Mouse (Mus musculus) G1E (cell line): ENCODE measurements at regions not wholly inside any gene's neighbourhood (a gene's known extent, or its start where the extent isn't known, plus 50 kb on each side); places are given as distances from the start of the nearest gene placed in this dataset.

Experiments used
- ATAC-seq: 2 replicates; pipeline ENCODE4 v1.8.0; 2016; ENCODE audit warnings: mild to moderate bottlenecking; ENCODE audit not compliant: insufficient number of reproducible peaks, poor library complexity, low FRiP score, severe bottlenecking; ENCODE audit errors: extremely low read depth
- DNase-seq: peaks from one replicate; pipeline ENCODE4 v3.0.0; 2012; ENCODE audit warnings: low spot score
- H3K27me3 ChIP-seq: 2 replicates; pipeline ENCODE4 v1.6.1; 2012; ENCODE audit warnings: mild to moderate bottlenecking, low read length, inconsistent platforms; ENCODE audit not compliant: insufficient read depth
- H3K36me3 ChIP-seq: replicated peaks from 2 replicates; pipeline ENCODE3; 2012; ENCODE audit warnings: mild to moderate bottlenecking, inconsistent platforms
- H3K4me1 ChIP-seq: 2 replicates; pipeline ENCODE4 v1.6.1; 2012; ENCODE audit warnings: low read depth, low read length, inconsistent platforms, mixed read lengths; ENCODE audit not compliant: insufficient read depth
- H3K4me3 ChIP-seq: 2 replicates; pipeline ENCODE4 v1.5.1; 2012; ENCODE audit warnings: low read depth, mild to moderate bottlenecking, inconsistent platforms, low read length, moderate library complexity, mixed read lengths
- H3K9me3 ChIP-seq: replicated peaks from 2 replicates; pipeline ENCODE4 v1.6.1; 2012; ENCODE audit warnings: inconsistent platforms
- CTCF ChIP-seq: IDR thresholded peaks from 2 replicates; pipeline ENCODE4 v1.5.1; 2012; ENCODE audit warnings: low read depth, low read length, inconsistent platforms, mixed read lengths
- GATA1 ChIP-seq: IDR thresholded peaks from 2 replicates; pipeline ENCODE4 v1.6.1; 2012; ENCODE audit warnings: borderline replicate concordance, low read length, inconsistent platforms, mixed read lengths
- GATA2 ChIP-seq: IDR thresholded peaks from 2 replicates; pipeline ENCODE4 v1.6.1; 2012; ENCODE audit warnings: low read depth, low read length, inconsistent platforms, borderline replicate concordance
- POLR2AphosphoS5 ChIP-seq: IDR thresholded peaks from 2 replicates; pipeline ENCODE4 v1.6.1; 2012; ENCODE audit warnings: low read depth, low read length, inconsistent platforms; ENCODE audit not compliant: insufficient replicate concordance
- TAL1 ChIP-seq: conservative IDR thresholded peaks from 2 replicates; pipeline ENCODE4 v1.6.1; 2012; ENCODE audit warnings: low read depth, low read length, inconsistent platforms, mixed read lengths

DNA sequence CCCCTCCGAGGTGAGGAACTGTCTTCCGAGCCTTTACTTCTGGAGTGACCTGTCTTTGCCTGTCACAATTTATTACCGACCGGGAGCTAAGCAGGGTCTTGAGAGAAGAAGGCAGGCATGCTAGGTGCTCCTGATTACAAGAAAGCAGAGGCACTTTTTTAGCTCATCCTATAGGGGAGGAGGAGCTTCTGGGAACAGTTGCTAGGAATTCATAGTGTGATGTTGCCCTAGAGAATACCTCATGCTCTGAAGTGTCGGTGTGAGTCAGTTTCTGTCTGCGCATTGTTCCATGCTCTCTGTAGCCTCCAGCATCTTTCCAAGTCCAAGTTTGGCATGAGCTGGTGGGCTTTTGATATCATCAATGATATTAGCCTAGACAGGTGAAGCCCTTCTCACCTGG, 178.0 kb upstream of the Ado start:
- no peak for DNase-seq
- no peaks in the 10 kb centered on the region for H3K4me1 ChIP-seq
- no peak overlapping the region for H3K4me3 ChIP-seq
- ATAC-seq, result no peak
- no peaks in the 10 kb centered on the region for H3K36me3 ChIP-seq
- H3K27me3 ChIP-seq, result no peaks in the 10 kb centered on the region
- H3K9me3 ChIP-seq, result peaks cover 25% of the 10 kb centered on the region
- TF ChIP-seq TAL1, result no peak

DNA sequence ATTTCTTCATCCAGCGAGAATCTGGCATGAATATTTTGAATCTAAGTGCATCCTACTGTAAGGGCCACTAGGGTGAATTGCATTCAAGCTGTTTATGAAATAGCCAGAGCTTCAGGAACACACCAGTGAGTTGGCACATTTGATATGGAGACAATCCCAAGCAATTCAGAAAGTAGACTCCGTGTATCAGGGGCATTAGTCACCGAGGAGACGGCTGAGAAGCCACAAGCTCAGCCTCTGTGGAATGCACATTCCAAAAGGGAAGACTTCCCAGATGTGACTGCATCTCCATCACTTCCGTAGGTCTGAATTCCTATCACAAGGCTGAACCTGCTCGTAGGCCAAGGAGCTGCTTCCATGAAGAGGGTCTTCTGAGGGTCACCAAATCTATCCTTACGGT, 177.6 kb upstream of the Ado start:
- no peak overlapping the region for H3K4me3 ChIP-seq
- no peak for ATAC-seq
- no peaks in the 10 kb centered on the region for H3K36me3 ChIP-seq
- DNase-seq, result no peak
- peaks cover 25% of the 10 kb centered on the region for H3K9me3 ChIP-seq
- TF ChIP-seq POLR2AphosphoS5 (no peak), GATA2 (no peak), CTCF (no peak)
- H3K4me1 ChIP-seq, result no peaks in the 10 kb centered on the region
- H3K27me3 ChIP-seq, result no peaks in the 10 kb centered on the region

DNA sequence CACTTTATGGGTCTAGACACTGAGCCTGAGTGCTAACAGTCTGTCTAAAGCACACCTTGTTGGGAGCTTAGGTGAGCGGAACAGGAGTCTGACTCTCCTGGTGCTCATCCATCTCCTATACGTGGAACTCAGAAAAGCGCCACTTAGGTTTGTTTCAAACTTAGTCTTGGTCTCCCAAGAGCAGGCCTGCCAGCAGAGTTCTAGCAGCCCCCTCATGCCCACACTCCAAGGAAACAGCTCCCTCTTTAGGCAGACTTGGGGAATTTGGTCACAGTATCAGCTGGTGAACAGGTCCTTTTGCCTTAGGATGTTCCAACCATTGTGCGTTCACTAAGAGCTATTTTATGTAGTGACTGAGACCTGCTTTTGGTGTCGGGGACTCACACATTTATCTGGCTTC, 173.0 kb upstream of the Ado start:
- ATAC-seq (no peak), DNase-seq (no peak)
- Histone ChIP-seq H3K4me3 (no peak overlapping the region), H3K9me3 (peaks cover 24% of the 10 kb centered on the region), H3K4me1 (no peaks in the 10 kb centered on the region), H3K36me3 (no peaks in the 10 kb centered on the region), H3K27me3 (no peaks in the 10 kb centered on the region)
- TF ChIP-seq CTCF (no peak), GATA2 (no peak), GATA1 (no peak), TAL1 (no peak), POLR2AphosphoS5 (no peak)

DNA sequence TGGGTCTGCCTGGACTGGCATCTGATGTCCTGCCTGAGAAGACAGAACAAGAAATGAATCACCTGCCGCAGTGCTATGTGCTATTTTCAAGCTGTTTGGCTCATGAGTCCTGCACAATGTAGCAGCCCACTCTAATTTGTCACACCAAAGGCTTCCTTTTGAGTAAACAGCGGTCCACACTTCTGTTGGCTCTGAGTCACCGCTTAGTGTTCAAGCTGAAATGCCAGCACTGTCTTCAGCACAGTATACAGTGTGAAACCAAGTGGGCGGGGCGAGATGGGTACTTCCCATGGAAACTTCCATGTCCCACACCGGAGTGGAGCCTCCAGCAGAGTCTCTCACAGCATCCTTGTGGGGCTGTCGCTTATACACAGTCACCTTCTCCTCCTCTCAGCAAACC, 168.8 kb upstream of the Ado start:
- ATAC-seq, result no peak
- peaks cover 18% of the 10 kb centered on the region for H3K9me3 ChIP-seq
- no peaks in the 10 kb centered on the region for H3K36me3 ChIP-seq
- DNase-seq, result no peak
- no peak for TF ChIP-seq TAL1
- TF ChIP-seq CTCF, result no peak
- TF ChIP-seq GATA2, result no peak
- TF ChIP-seq GATA1, result no peak
- TF ChIP-seq POLR2AphosphoS5, result no peak
- H3K4me1 ChIP-seq, result no peaks in the 10 kb centered on the region
- no peak overlapping the region for H3K4me3 ChIP-seq
- H3K27me3 ChIP-seq, result no peaks in the 10 kb centered on the region

DNA sequence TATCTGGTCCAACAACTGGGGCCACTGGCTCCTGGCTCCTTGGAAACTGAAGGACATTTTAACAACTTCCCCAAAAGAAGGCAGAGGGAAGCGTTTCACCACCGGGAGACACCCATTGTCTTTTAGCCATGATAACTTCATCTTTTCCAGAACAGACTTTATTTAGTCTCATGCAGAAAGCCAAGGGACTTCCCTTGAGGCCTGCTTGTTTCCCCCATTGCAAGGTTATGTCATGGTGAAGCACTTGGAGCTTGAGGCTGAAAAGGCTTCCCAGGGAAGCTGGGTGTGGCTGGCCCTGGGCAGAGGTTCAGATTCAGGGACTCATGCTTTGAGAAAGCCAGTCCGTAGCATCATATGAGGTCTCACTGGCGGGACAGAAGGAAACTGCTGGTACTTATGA, 166.3 kb upstream of the Ado start:
- DNase-seq, result no peak
- no peak overlapping the region for H3K4me3 ChIP-seq
- no peaks in the 10 kb centered on the region for H3K36me3 ChIP-seq
- H3K9me3 ChIP-seq, result peaks cover 13% of the 10 kb centered on the region
- no peaks in the 10 kb centered on the region for H3K4me1 ChIP-seq
- TF ChIP-seq GATA1, result no peak
- H3K27me3 ChIP-seq, result no peaks in the 10 kb centered on the region
- ATAC-seq, result no peak

DNA sequence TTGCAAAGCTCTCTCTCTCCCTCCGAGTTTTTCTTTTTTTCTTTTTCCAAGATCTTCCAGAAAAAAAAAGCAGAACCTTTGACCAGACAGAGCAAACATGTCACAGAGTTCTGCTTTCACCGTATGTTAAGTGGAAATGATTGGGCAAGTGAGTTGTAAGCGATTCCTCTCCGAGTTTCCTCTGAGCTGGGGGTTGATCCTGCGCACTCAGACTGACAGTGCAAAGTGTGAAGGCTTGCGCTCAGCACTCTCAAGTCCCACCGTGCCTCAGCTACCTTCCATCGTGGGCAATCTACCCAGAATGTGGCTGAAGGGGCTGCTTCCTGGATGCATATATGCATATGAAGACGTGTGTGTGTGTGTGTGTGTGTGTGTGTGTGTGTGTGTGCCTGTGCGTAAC, 164.3 kb upstream of the Ado start:
- Histone ChIP-seq H3K36me3 (no peaks in the 10 kb centered on the region), H3K4me3 (no peak overlapping the region), H3K27me3 (no peaks in the 10 kb centered on the region), H3K4me1 (no peaks in the 10 kb centered on the region), H3K9me3 (peaks cover 8% of the 10 kb centered on the region)
- no peak for TF ChIP-seq CTCF
- TF ChIP-seq GATA1, result no peak
- TF ChIP-seq TAL1, result no peak
- TF ChIP-seq POLR2AphosphoS5, result no peak
- TF ChIP-seq GATA2, result no peak
- ATAC-seq, result no peak
- no peak for DNase-seq

DNA sequence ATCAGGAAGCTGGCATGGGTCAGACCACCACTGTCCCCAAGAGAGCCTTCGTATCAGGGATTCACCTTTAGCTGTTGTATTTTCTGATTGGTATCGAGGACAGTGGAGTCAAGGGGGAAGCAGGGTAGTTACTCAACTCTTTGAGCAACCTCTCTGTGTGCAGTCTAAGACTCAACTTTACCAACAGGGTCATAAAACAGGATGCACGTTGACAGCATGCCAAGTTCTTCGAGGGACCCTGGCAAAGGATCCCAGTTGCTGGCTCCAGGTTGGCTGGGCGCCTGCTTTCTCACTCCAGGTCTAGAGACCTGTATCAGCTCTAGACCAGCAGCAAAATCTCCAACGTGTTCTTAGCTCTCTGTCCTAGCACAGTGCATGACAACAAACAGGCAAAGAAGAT, 163.9 kb upstream of the Ado start:
- ATAC-seq, result no peak
- H3K36me3 ChIP-seq, result no peaks in the 10 kb centered on the region
- no peak overlapping the region for H3K4me3 ChIP-seq
- TF ChIP-seq GATA1, result no peak
- H3K9me3 ChIP-seq, result peaks cover 8% of the 10 kb centered on the region
- DNase-seq, result no peak
- H3K4me1 ChIP-seq, result no peaks in the 10 kb centered on the region
- no peaks in the 10 kb centered on the region for H3K27me3 ChIP-seq
